Mouse (Mus musculus): ENCODE measurements at regions not wholly inside any gene's neighbourhood (a gene's known extent, or its start where the extent isn't known, plus 50 kb on each side); places are given as distances from the start of the nearest gene placed in this dataset.

- H3K4me1 ChIP-seq (ENCODE audit: control insufficient read depth, insufficient read depth, insufficient read length): no peaks in the 10 kb centered on the region
- H3K27me3 ChIP-seq (ENCODE audit: control insufficient read depth, insufficient read depth, low read length): no peaks in the 10 kb centered on the region
- no peaks in the 10 kb centered on the region for H3K36me3 ChIP-seq (ENCODE audit: control insufficient read depth, insufficient read depth, low read length)
- no peak for TF ChIP-seq CTCF (IDR thresholded peaks at IDR 0.05; ENCODE audit: extremely low read depth, insufficient read depth, insufficient read length, insufficient replicate concordance)
- no peak for TF ChIP-seq POLR2A (IDR thresholded peaks at IDR 0.05; ENCODE audit: low read depth, low read length)
- WGBS: 78% methylated on average over 3 of the region's 3 CpGs
- no peak for DNase-seq (ENCODE audit: low read depth in 1 of 2, low spot score in 2 of 2)
- H3K4me3 ChIP-seq (ENCODE audit: extremely low read depth, insufficient read depth, insufficient read length): no peak overlapping the region
- no peak overlapping the region for H3K27ac ChIP-seq (ENCODE audit: insufficient read depth, low read length)
Measured at GRCm38 (mm10) chr16:86971691-86972090, 382.3 kb upstream of the N6amt1 start.

- Histone ChIP-seq H3K4me3 (ENCODE audit: extremely low read depth, insufficient read depth, insufficient read length) (no peak overlapping the region), H3K27ac (ENCODE audit: insufficient read depth, low read length) (no peak overlapping the region), H3K4me1 (ENCODE audit: control insufficient read depth, insufficient read depth, insufficient read length) (no peaks in the 10 kb centered on the region), H3K27me3 (ENCODE audit: control insufficient read depth, insufficient read depth, low read length) (no peaks in the 10 kb centered on the region), H3K36me3 (ENCODE audit: control insufficient read depth, insufficient read depth, low read length) (no peaks in the 10 kb centered on the region)
- no peak for TF ChIP-seq POLR2A (IDR thresholded peaks at IDR 0.05; ENCODE audit: low read depth, low read length)
- no peak for TF ChIP-seq CTCF (IDR thresholded peaks at IDR 0.05; ENCODE audit: extremely low read depth, insufficient read depth, insufficient read length, insufficient replicate concordance)
- WGBS: 73% methylated on average over 6 of the region's 6 CpGs
- no peak for DNase-seq (ENCODE audit: low read depth in 1 of 2, low spot score in 2 of 2)
Measured at GRCm38 (mm10) chr16:86949681-86950080, 404.3 kb upstream of the N6amt1 start.

GRCm38 (mm10) chr16:86945531-86946144, 408.3 kb upstream of the N6amt1 start:
- Histone ChIP-seq H3K27ac (ENCODE audit: insufficient read depth, low read length) (no peak overlapping the region), H3K27me3 (ENCODE audit: control insufficient read depth, insufficient read depth, low read length) (no peaks in the 10 kb centered on the region), H3K4me3 (ENCODE audit: extremely low read depth, insufficient read depth, insufficient read length) (no peak overlapping the region), H3K36me3 (ENCODE audit: control insufficient read depth, insufficient read depth, low read length) (no peaks in the 10 kb centered on the region), H3K4me1 (ENCODE audit: control insufficient read depth, insufficient read depth, insufficient read length) (no peaks in the 10 kb centered on the region)
- TF ChIP-seq CTCF (IDR thresholded peaks at IDR 0.05; ENCODE audit: extremely low read depth, insufficient read depth, insufficient read length, insufficient replicate concordance) (no peak), POLR2A (IDR thresholded peaks at IDR 0.05; ENCODE audit: low read depth, low read length) (no peak)
- DNase-seq (ENCODE audit: low read depth in 1 of 2, low spot score in 2 of 2): no peak
- WGBS: 79% methylated on average over 6 of the region's 6 CpGs

GRCm38 (mm10) chr16:86945058-86945457, 408.9 kb upstream of the N6amt1 start:
- no peak for TF ChIP-seq CTCF (IDR thresholded peaks at IDR 0.05; ENCODE audit: extremely low read depth, insufficient read depth, insufficient read length, insufficient replicate concordance)
- no peak for TF ChIP-seq POLR2A (IDR thresholded peaks at IDR 0.05; ENCODE audit: low read depth, low read length)
- no peak overlapping the region for H3K4me3 ChIP-seq (ENCODE audit: extremely low read depth, insufficient read depth, insufficient read length)

GRCm38 (mm10) chr16:86934989-86935388, 419.0 kb upstream of the N6amt1 start:
- 73% methylated on average over 2 of the region's 2 CpGs for WGBS
- TF ChIP-seq CTCF (IDR thresholded peaks at IDR 0.05; ENCODE audit: extremely low read depth, insufficient read depth, insufficient read length, insufficient replicate concordance) (no peak), POLR2A (IDR thresholded peaks at IDR 0.05; ENCODE audit: low read depth, low read length) (no peak)
- Histone ChIP-seq H3K36me3 (ENCODE audit: control insufficient read depth, insufficient read depth, low read length) (no peaks in the 10 kb centered on the region), H3K4me1 (ENCODE audit: control insufficient read depth, insufficient read depth, insufficient read length) (no peaks in the 10 kb centered on the region), H3K4me3 (ENCODE audit: extremely low read depth, insufficient read depth, insufficient read length) (no peak overlapping the region), H3K27ac (ENCODE audit: insufficient read depth, low read length) (no peak overlapping the region), H3K27me3 (ENCODE audit: control insufficient read depth, insufficient read depth, low read length) (no peaks in the 10 kb centered on the region)
- no peak for DNase-seq (ENCODE audit: low read depth in 1 of 2, low spot score in 2 of 2)

More at GRCm38 (mm10) chr16:86945058-86945457, 408.9 kb upstream of the N6amt1 start:
- Histone ChIP-seq H3K36me3 (ENCODE audit: control insufficient read depth, insufficient read depth, low read length) (no peaks in the 10 kb centered on the region), H3K4me1 (ENCODE audit: control insufficient read depth, insufficient read depth, insufficient read length) (no peaks in the 10 kb centered on the region), H3K27ac (ENCODE audit: insufficient read depth, low read length) (no peak overlapping the region), H3K27me3 (ENCODE audit: control insufficient read depth, insufficient read depth, low read length) (no peaks in the 10 kb centered on the region)
- no peak for DNase-seq (ENCODE audit: low read depth in 1 of 2, low spot score in 2 of 2)

GRCm38 (mm10) chr16:86932765-86933164, 421.2 kb upstream of the N6amt1 start:
- no peak overlapping the region for H3K27ac ChIP-seq (ENCODE audit: insufficient read depth, low read length)

GRCm38 (mm10) chr16:86897967-86898710, 455.8 kb upstream of the N6amt1 start:
- Histone ChIP-seq H3K27ac (ENCODE audit: insufficient read depth, low read length) (no peak overlapping the region), H3K27me3 (ENCODE audit: control insufficient read depth, insufficient read depth, low read length) (no peaks in the 10 kb centered on the region), H3K4me3 (ENCODE audit: extremely low read depth, insufficient read depth, insufficient read length) (no peak overlapping the region), H3K4me1 (ENCODE audit: control insufficient read depth, insufficient read depth, insufficient read length) (no peaks in the 10 kb centered on the region), H3K36me3 (ENCODE audit: control insufficient read depth, insufficient read depth, low read length) (no peaks in the 10 kb centered on the region)
- TF ChIP-seq CTCF (IDR thresholded peaks at IDR 0.05; ENCODE audit: extremely low read depth, insufficient read depth, insufficient read length, insufficient replicate concordance) (no peak), POLR2A (IDR thresholded peaks at IDR 0.05; ENCODE audit: low read depth, low read length) (no peak)
- no peak for DNase-seq (ENCODE audit: low read depth in 1 of 2, low spot score in 2 of 2)
- WGBS: 81% methylated on average over 2 of the region's 2 CpGs

More at GRCm38 (mm10) chr16:86932765-86933164, 421.2 kb upstream of the N6amt1 start:
- no peak for TF ChIP-seq POLR2A (IDR thresholded peaks at IDR 0.05; ENCODE audit: low read depth, low read length)
- Histone ChIP-seq H3K36me3 (ENCODE audit: control insufficient read depth, insufficient read depth, low read length) (no peaks in the 10 kb centered on the region), H3K27me3 (ENCODE audit: control insufficient read depth, insufficient read depth, low read length) (no peaks in the 10 kb centered on the region), H3K4me3 (ENCODE audit: extremely low read depth, insufficient read depth, insufficient read length) (no peak overlapping the region), H3K4me1 (ENCODE audit: control insufficient read depth, insufficient read depth, insufficient read length) (no peaks in the 10 kb centered on the region)
- 80% methylated on average over 3 of the region's 3 CpGs for WGBS
- no peak for DNase-seq (ENCODE audit: low read depth in 1 of 2, low spot score in 2 of 2)

Measured in spleen, adult 2 months (tissue).